Mouse (Mus musculus) ZHBTc4 (cell line): Measurements from ENCODE around the gene Nr4a1.
A peak's percentile ranks its signal among the peaks of the same experiment; 100 is the strongest.

ENCODE experiments used
- DNase-seq: peaks from one replicate; pipeline ENCODE4 v3.0.0-alpha.2; 2011; ENCODE audit warnings: low read depth, low spot score

Gene Nr4a1

DNA sequence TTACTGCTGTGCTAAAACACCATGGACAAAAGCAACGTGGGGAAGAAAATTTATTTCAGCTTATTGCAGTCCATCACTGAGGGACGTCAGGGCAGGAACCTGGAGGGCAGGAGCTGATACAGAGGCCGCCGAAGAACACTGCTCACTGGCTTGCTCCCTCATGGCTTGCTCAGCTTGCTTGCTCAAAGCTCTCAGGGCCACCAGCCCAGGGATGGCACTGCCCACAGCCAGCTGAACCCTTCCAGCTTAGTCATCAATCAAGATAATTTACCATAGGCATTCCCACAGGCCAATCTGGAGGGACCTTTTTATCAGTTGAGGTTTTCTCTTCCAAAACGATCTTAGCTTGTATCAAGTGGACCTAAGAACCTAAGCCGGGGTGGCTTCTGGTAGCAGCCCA is 57.9 kb downstream of the Nr4a1 start:
- no peak for DNase-seq

- DNase-seq = no peak
Observed at GRCm38 (mm10) chr15:101315378-101315777, 61.3 kb downstream of the Nr4a1 start.

GRCm38 (mm10) chr15:101315832-101316231 is 61.8 kb downstream of the Nr4a1 start:
- DNase-seq = peak; percentile 97

- no peak for DNase-seq
Observed at GRCm38 (mm10) chr15:101316279-101316912, 62.3 kb downstream of the Nr4a1 start.

DNA sequence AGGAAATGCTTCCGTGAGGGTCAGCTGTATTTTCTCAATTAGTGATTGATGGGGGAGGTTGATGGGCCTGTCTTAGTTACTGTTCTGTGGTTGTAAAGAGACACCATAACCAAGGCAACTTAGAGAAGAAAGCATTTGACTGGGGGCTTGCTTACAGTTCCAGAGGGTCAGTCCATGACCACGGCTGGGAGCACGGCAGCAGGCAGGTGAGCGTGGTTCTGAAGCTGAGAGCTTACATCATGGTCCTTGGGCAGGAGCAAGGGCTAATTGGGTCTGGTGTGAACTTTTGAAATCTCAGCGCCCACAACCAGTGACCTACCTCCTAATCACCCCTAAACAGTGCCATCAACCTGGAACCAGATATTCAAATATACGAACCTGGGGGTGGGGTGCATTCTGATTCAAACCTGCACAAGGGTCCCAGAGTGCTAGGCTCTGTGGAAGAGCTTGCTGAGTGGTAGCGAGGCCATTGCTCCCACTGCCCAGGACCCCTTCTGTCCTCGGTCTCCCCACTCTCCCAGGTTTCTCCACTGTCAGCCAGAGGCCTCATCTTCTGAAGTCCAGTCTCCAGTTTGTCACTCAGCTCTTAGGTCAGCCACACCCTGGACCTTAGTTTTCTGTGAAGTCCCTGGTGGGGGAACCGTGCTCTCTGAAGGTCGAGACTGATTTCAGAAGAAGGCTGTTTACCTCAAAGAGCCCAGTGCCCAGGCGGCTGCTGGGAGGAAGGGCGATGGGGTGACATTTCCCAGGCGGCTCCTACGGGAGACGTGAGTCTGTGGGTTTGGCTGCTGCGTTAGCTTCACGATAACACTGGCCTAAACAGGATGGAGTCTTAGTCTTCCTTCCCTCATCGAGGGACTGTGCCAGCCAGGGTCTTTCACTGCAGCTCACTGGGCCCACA is 63.1 kb downstream of the Nr4a1 start:
- no peak for DNase-seq

GRCm38 (mm10) chr15:101317814-101318500 is 63.9 kb downstream of the Nr4a1 start:
- DNase-seq = no peak

GRCm38 (mm10) chr15:101318889-101319765 is 65.1 kb downstream of the Nr4a1 start:
- no peak for DNase-seq

- no peak for DNase-seq
Observed at GRCm38 (mm10) chr15:101320010-101320617, 66.0 kb downstream of the Nr4a1 start.

GRCm38 (mm10) chr15:101320618-101321041 is 66.6 kb downstream of the Nr4a1 start:
- DNase-seq = no peak

GRCm38 (mm10) chr15:101321126-101321525 is 67.1 kb downstream of the Nr4a1 start:
- no peak for DNase-seq

- no peak for DNase-seq
Observed at GRCm38 (mm10) chr15:101322106-101322505, 68.0 kb downstream of the Nr4a1 start.

GRCm38 (mm10) chr15:101322640-101323039 is 68.6 kb downstream of the Nr4a1 start:
- DNase-seq = no peak

GRCm38 (mm10) chr15:101323511-101323910 is 69.4 kb downstream of the Nr4a1 start:
- DNase-seq = peak; percentile 40
